Mouse (Mus musculus): ENCODE data around the gene Tmem38b.

Gene Tmem38b

DNA sequence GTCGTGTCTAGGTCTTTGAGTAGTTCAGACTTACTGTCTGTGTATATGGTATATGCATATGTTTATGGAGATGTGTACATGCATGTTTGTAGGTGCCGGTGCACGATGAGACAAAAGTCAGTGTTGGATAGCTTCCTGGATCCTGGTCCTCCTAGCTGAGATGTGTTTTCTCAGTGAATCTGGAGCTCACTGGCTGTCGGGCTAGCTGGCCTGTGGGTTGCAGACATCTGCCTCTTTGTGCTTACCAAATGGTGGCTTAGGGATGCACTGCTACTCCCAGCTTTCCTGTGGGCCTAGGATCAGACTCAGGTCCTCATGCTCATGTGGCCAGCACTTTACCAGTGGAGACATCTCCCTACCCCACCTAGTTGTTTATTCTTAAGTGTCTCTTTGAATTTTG is 4.2 kb downstream of the Tmem38b start:
- no peak for DNase-seq (ENCODE audit: low spot score)

DNA sequence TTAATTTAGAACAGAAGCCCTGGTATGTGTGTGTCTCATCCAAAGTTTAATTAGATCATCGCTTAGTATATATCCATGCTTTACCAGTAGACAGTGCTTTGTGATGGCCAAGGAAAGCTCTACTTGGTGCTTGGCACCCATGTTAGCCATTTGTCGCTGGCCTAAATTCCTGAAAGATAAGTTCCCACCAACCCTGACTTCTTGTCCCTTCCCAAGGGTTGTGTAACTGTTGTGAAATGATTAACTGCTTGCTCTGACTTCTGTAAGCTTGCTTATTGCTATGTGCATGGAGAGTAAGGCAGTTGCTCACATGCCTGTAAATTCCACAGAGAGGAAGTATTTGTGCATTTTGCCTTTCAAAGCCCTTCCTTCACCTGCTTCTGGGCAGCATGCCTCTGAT is 4.7 kb downstream of the Tmem38b start:
- DNase-seq (ENCODE audit: low spot score): peak; percentile 49

DNA sequence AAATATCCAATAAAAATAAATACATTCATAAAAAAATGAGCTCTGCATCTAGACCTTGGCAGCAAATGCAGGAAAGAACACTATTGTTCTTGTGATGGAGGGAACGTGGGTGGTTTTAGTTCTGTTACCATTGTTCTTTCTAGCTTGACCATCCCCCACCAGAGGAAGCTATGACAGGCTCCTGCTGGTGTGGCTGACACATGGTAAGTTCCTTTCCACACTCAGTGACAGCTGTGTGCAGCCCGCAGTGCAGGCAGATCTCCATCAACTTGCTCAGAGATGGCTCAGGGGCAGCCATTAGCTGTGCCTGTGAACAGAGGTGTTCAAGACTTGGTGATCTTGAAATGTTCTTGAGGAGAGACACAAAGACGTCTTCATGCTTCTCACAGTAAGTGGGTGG is 6.5 kb downstream of the Tmem38b start:
- peak; percentile 17 for DNase-seq (ENCODE audit: low spot score)

DNA sequence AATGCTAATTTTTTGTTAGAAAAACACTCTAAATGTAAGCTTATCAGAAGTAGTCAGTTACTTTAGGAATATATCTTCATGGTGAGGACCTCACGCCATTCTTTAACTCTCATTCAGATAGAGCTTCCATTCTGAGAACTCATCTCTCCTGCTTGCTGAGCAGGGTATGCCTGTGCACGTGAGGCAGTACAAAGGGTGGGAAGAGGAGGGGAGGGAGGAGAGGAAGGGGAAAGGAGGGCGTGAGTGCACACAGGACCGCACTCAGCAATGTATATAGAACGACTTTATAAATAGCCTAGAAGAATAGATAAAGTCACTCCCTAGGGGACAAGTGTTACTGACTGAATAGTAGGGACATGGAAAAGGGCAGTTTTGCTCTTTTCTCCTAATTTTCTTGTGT is 11.1 kb downstream of the Tmem38b start:
- DNase-seq (ENCODE audit: low spot score): no peak

DNA sequence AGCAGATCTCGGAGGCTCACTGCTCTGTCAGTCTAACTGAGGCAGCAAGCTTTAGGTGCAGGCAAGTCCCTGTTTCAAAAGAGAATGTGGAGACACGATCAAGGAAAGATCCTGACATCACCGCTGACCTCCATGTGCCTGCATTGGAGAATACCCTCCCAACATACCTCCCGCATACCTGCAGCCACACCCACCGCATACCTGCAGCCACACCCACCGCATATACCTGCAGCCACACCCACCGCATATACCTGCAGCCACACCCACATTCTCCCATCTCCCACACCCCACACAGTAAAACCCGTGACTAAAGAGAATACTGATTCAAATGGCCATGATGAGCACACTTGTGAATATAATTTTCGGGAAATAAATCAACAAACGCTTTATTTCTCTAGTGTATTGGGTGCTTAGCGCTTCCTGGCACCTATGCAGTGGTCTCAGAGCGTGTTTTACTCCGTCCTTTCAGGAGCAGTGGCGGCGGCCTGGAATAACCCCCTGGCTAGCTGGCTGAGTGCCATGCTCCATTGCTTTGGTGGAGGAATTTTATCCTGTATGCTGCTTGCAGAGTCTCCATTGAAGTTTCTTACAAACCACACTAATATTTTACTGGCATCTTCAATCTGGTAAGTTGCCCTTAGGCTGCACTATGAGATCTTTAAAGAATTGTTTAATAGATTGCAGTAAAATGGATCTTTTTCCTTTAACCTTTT is 14.5 kb downstream of the Tmem38b start:
- no peak for DNase-seq (ENCODE audit: low spot score)

DNA sequence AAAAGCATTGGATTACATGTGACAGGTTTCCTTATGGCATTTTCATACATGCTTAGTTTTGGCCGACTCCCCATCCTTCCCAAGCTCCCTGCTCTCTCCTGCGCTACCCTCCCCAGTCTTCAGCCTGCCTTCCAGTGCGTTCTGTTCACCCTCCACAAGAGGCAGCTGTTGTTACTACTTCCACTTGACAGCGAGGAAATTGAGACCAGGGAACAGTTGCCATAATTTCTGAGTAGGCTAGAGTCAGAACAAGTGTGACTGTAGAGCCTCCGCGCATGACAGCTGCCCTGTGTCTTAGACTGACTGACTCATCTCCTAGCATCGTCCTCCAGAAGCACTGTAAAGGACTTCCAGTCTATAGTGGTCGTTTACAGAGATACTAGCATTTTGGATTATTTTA is 17.7 kb downstream of the Tmem38b start:
- DNase-seq (ENCODE audit: low spot score): no peak

DNA sequence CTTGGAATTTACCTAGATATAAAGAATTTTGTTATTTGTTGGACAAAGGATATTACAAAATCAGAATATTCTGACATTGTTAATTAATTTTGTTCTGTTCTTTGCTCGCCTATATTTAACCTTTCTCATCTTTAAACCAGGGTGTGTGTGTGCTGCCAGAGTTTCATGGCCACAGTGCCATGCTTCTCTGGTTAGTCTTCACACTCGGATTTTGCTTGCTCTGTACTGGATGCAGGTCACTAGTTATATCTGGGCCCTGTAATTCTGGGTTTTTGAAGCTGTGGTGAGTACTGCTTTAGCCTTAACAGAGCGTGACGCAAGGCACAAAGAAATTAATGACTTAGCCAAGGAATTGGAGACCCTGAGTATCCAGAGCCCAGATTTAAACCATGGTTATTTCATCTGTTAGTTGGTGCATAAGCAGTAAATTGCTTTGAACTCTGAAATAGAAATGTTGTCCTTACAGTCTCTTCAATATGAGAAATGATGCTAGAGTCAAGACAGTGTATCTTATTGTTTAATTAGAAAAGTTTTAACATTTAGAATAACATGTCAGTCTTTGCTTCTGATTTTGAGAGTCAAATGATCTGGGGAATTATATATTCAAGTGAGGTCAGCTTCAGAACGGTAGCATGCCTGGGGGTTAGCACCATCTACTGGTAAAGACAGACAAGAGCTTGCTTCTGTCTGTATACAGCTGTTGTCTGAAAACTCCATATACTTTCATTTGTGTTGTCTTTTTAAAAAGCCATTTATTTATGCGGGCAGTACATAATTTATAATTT is 19.2 kb downstream of the Tmem38b start:
- DNase-seq (ENCODE audit: low spot score): peak; percentile 49

DNA sequence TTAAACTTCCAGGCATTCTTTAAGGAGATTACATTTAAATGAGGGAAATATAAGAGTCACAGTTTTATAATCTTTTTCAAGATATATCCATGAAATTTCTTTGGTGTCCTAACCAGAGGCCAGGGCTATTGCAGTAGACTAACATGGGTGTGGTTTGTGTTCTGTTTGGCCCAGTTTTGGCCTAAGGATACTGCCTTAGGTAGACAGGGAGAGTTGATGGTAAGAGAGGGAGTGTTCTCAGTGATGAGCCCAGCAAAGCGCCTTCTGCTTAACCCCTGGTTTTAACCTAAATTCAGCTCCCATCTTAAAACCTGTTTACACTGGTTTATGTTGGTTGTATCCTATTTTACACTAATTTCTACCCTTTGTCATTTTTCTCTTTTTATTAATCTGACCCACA is 19.8 kb downstream of the Tmem38b start:
- DNase-seq (ENCODE audit: low spot score): no peak

DNA sequence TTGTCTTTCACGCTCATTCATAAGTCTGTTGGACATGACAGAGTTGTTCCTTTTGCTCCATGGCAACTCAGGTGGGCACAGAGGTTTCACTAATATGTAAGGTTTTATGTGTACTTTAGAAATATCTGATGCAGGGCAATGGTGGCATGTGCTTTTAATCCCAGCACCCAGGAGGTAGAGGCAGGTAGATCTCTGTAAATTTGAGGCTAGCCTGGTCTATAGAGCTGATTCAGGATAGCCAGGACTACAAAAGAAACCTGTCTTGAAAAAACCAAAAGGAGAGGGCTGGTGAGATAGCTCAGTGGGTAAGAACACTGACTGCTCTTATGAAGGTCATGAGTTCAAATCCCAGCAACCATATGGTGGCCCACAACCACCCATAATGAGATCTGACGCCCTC is 20.5 kb downstream of the Tmem38b start:
- no peak for DNase-seq (ENCODE audit: low spot score)

DNA sequence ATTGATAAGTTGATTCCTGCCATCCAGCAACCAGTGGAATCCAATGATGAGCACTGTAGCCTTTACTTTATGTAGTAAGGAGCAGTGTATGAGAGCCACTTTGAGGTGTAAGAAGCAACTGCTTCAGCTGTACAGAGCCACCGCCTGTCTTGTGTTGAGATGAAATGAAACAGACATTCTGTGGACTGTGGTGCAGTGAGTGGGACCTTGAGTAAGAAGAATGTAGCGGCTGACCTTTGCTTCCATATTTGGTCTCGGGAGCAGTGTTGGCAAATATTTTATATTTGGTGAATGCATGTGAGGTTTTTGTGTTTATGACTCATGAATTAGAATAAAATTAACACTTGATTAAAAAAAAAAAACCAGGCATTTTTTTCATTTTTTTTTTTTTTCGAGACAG is 21.7 kb downstream of the Tmem38b start:
- DNase-seq (ENCODE audit: low spot score): no peak

DNA sequence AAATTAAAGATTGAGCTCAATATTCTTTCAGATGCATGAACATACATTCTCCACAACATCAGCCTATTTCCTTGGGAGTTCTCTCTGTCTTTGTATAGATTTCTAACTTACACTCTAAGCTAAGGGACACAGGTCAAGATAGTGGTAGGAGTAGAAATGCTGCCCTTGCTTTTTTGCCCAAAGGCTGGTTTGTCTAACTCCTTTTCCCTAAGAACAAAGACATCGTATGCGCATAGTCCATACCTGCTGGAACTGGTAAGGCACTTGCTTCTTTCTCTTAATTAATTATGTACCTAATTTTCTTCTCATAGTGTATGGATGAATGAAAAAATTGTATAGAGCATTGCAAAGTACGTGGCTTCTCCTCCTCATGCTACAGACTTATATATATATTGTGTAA is 22.5 kb downstream of the Tmem38b start:
- no peak for DNase-seq (ENCODE audit: low spot score)

DNA sequence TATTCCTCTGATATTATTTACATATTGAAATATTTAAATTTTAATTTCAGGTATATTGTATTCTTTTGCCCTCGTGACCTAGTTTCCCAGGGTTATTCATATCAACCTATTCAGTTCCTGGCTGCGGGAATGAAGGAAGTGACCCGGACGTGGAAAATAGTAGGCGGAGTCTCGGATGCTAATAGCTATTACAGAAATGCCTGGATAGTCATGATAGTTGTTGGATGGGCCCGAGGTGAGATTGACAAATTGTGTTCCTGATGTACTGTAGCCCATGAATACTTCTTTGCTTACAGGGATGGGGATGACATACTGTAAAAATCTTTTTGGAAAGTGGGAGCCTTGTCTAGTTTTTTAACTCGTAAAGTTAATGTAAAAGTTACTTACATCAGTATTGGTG is 23.0 kb downstream of the Tmem38b start:
- DNase-seq (ENCODE audit: low spot score): no peak

DNA sequence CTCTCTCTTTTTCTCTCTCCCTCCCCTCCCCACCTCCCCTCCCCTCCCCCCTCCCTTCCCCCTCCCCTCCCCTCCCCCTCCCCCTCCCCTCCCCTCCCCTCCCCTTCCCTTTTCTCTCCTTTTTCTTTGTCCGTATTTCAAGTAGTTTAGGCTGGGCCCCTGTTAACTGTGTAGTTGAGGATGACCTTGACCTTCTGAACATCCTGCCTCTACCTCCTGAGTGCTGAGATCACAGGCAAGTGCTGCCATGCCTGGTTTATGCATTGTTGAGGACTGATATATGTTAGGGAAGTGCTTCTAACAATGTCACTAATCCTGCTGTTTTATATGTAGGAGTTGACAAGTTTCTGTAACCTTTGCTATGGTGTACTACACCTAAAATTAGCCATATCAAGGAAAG is 24.0 kb downstream of the Tmem38b start:
- no peak for DNase-seq (ENCODE audit: low spot score)

DNA sequence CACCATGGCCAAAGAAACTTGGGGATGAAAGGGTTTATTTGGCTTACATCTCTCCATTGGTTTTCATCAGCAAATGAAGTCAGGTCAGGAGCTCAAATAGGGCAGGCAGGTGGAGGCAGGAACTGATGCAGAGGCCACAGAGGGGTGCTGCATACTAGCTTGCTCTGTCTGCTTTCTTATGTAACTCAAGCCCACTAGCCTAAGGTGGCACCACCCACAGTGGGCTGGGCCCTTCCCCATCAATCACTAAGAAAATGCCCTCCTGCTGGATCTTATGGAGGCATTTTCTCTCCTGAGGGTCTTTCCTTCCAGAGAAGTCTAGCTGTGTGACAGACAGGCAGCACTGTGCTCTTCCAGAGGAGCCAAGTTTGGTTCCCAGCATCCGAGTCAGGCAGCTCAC is 27.5 kb downstream of the Tmem38b start:
- DNase-seq (ENCODE audit: low spot score): no peak

DNA sequence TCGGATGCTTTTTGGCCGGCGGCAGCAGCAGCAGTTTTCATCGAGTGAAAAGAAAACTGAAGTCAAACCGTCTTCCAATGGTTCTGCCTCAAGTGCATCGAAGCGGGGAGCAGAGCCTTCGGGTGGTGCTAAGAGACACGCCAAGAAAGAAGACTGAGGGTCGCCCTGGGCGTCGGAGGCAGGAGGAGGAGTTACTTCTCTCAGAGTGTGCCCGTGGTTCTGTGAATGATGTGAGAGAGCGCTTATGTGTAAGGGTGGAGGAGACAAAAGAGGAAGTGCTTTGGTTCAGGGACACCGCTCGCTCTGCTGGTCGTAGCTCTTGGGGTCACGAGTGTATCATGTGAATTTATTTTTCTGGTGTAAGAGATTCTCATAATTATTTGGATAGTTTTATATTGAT is 34.1 kb downstream of the Tmem38b start:
- DNase-seq (ENCODE audit: low spot score): no peak

DNA sequence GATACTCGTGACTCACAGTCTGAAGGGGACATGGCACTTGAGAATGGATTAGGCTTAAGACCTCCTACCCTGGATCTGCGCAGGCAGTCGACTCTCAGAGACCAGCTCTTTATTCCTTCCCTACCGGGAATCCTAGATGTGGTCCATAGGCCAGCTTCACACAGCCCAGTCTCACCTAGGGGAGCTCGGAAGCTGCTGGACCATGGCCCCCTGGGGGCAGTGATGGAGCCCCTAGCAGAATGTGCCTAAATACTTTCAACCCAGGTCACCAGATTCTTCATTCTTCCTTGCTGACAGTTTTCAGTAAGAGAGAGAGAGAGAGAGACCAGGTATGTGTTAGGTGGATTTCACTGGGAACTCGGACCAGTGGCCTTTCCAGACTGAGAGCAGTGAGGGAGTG is 36.3 kb downstream of the Tmem38b start:
- DNase-seq (ENCODE audit: low spot score): no peak

DNA sequence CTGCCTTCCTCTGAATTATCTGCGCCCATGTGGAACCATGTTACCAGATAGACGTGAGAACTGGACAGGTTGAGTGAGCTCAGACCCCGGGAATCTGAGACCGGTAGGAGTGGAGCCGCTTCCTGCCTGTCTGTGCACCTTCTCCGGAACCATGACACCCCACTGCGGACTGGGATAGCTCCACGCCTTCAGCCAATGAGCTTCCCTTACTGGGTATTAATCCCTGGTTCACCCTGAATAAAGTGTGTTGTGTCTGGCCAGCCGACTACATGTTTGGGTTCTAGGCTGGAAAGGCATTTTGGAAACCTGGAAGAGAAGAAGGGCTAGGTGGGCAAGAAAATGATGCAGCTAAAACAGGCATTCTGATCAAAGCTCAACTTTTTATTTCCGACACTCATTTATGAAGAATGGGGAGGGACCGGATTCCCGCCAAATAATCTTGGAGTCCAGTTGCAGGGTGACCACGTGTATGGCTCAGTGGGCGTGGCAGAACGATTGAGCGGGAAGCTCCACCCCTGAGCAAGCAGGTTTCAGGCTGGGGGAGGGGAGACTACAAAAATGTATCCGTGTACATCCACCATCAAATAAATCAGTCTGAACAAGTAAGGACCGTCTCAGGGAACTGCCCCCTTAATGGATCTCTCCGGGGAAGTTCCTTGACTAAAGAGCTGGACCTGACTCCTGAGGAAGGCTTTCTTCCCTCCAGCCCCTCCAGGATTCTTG is 38.4 kb downstream of the Tmem38b start:
- no peak for DNase-seq (ENCODE audit: low spot score)

DNA sequence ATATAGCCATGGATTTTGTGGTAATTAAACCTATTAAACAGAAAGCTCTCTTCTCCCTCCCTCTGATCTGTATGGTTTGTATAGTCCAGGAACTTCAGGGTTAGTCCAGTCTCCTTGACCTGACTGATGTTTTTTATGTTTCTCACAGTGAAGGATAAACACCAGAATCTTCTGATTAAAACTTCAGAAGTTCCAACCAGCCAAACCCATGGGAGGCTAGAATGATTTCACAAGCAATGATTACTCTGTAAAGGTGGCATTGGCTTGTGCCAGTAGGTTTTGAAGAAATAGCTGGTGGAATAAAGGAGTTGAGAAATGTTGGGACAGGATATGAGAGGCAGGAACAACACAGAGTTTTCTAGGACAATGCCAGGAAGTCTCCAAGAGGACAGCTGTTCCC is 40.6 kb downstream of the Tmem38b start:
- DNase-seq (ENCODE audit: low spot score): no peak

DNA sequence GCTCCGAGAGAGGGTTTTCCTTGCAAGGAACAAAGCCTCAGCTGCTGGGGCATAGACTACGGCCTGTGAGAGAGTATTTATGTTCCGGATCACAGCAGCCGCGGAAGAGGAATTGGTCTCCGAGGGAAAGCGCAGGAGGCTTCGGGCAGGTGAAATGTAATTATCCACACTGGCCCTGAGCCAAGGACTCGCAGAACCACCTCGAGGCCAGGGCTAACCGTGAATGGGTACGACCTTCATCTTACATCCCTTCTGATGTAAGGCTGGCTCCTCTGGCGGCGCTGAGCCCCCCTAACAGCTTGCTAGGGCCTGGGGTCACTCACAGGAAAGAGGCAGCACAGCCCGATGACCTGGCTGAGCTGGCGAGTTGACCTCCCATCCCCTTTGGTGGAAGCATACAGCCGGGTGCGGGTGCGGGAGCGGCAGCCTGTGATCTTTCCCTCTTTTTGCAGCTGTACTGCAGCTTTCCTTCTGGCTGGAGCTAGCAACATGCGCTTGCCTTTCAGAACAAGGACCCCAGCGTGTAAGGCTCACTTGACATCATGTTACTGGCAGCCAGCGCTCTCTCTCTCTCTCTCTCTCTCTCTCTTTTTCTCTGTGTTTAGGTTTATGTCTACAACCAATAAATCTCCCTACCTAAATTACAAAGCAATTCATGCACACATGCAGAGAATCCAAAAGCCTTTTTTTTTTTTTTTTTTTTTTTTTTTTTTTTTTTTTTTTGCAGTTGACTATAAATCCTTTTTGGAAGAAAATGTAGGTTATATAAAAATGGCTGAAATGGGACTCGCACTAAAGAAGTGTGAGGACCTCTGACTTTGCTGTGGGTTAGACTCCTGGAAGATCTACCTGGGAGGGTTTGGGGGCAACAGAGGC is 52.9 kb downstream of the Tmem38b start:
- DNase-seq (ENCODE audit: low spot score): no peak

DNA sequence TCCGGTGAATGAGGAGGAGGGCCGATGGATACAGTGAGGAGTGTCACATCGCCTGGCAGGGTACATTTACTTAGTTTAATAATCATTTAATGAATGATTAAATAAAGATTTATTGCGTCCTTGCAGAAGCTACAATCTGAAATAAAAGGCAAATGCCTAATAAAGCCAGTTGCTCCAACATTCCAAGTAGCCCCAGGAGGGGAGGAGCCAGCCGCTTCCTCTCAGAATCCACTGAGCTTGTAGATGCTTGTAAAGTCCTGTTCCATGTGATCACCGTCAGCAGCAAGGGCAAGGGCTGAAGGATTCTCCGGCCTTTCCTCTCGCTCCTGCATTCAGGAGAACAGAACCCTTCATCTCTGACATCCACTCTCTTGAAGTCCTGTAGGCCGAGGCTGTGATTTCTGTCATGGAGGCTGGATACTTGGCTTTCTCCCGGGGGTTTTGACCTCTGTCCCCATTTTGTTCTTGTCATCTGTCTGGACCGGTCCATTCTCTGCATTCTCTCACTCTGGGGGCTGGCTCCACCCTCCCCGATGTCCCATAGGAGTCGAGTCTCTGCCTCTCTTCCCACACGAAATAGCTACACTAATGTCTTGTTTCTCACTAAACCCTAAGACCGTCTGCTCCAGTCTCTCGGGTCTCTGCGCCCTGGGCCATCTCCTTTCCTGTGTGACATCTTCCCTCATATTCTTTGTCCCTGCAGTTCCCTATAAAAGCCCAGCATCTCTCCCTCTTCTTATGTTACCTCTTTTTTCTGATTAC is 57.3 kb downstream of the Tmem38b start:
- DNase-seq (ENCODE audit: low spot score): no peak

Measured in lung, postnatal 25 days (tissue).